Mouse (Mus musculus): Measurements from ENCODE around the gene Bsn. TPM values are rescaled to one million over a fixed set of nuclear protein-coding genes. Genes with fewer than 3 reads are reported as not detected.

Bsn gene
- polyA plus RNA-seq (2012; rRNA removed), result 0.91 and 0.92 TPM in 2 replicates

DNA sequence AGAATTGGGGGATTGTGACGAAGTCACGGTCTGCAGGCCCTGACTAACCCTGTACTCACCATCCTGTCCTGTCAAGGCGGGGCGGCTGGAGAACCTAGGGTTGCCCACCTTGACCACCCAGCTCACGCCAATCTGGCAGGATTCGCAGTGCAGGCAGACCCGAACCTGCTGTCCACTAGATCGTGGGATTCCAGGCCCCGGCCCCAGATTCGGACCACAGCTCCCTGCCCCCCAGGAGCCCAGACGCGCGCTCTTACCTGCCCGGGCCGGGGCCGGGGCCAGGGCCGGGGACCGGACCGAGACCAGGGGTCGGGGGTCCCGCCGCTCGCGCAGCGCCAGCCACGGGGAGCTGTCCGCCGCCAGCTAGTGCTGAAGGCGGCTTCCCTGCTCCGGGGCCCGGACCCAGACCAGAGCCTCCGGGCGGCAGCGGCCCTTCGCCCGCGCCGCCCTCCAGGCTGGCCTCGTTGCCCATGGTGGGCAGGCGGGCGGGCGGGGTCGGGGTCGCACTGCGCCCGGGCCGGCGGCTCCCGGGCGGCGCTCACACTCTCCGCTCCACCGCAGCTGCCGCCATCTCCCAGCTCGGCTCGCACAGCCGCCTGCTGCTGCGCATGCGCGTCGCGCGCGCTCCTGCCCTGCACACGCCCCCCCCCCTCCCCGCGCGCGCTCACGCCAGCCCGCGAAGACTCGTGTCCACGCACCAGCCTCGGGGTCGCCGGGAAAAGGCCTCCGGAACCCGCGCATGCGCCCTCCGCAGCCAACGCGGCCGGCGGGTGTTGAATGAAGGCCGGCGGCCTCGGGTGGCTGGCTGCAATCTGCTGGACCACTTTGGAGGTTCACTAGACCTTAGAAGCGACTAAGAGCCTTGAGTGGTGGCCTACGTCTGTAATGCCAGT, at the start of gene Bsn:
Gene Bsn (minus strand): TSS at position 598 of the 893 bp plus-strand sequence.

DNA sequence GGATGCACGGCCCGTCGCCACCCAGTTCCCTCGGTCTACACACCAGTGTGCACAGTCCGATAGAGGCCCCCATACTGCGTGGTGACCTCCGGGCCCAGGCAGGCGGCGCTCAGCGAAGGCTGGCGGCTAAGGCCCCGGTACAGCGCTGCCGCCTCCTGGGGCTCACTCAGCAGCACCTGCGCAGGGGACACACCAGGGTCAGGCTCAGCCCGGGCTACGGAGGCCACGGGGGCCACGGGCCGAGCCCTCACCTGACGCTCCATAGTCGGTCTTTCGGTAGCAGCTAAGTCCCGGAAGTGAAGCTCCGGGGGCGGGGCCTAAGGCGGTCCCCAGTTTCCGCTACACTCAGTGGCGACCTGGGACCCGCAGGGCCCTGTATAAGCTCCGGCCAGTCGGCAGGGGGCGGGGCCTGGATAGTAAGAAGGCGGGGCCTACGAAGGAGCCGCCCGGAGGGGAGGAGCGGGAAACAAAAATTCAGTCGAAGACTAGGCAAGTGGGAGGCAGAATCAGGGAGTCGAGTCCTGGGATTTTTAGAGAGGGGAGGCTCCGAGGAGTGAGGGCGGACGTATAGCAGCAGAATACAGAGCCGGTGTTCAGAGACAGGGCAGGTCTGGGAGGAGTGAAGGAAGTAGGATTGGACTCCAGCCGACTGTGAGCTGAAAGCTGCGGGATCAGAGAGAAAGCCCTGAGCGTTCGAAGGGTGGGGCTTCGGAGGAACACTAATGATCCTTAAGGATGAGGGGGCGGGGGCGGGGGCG, 95.8 kb downstream of the Bsn start, which contains the start of gene Apeh:
Gene Apeh (minus strand): TSS at position 423 of the 758 bp plus-strand sequence.

DNA sequence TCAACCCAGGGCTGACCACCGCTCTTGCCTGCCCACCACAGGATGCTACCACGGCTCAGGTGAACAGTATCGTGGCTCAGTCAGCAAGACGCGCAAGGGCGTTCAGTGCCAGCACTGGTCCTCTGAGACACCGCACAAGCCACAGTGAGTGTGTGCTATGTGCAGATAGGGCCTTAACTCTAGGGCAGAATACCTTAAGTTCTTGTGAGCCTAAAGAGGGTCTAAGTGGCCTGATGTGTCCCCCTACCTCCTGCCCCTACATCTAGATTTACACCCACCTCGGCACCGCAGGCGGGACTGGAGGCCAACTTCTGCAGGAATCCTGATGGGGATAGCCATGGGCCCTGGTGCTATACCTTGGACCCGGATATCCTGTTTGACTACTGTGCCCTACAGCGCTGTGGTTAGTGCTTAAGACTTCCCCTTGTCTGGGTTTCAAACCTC, 107.2 kb downstream of the Bsn start, which contains the start of gene Rnf123:
Gene Rnf123 (minus strand): TSS at position 359 of the 444 bp plus-strand sequence.

DNA sequence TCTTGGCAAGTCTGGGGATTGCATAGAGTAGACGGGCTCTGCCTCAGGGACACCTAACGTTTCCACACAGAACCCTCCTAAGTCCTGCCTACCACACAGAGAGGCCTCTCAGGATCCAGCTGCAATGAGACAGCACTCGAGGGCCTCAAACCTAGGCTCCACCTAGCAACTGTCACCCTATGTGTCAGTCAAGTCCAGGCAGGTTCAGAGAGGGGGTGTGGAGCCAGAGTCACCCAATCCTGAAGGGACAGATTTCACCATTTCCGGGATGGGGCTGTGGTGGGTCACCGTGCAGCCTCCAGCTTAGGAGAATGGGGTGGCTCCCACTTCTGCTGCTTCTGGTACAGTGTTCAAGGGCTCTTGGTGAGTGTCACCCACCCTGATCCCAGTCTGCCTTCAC, 110.0 kb downstream of the Bsn start, which contains the start of gene Mst1:
Gene Mst1 (plus strand): TSS at position 269 of the 400 bp plus-strand sequence.

DNA sequence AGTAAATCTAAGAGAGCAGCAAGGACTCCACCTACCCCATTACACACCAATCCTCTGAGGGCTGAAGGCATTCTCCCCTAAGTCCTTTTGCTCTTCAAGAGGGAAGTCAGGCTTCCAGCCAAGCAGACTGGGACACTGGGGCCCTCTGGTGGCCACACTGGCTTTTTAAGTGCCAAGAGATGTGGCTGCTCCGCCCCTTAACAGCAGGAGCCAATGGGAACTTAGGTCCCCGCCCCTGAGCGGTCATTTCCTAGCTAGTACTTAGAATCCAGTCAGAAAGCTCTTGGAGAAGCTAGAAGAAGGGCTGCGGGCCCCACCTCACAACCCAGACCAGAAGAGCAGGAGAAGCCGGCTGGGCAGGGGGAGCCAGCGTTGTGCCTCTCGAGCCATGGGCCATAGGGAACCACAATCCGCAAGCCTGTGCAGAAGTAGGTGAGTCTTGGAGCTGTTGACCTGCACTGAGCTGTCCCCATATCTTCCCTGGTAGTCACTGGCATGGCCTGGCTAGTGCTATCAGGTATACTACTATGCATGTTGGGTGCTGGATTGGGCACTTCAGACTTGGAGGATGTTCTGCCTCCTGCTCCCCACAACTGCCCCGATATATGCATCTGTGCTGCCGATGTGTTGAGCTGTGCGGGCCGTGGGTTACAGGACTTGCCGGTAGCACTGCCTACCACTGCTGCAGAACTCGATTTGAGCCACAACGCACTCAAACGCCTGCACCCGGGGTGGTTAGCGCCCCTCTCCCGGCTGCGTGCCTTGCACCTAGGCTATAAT, 137.1 kb downstream of the Bsn start, which contains the start of gene Amigo3:
Gene Amigo3 (plus strand): TSS at position 275 of the 780 bp plus-strand sequence.

DNA sequence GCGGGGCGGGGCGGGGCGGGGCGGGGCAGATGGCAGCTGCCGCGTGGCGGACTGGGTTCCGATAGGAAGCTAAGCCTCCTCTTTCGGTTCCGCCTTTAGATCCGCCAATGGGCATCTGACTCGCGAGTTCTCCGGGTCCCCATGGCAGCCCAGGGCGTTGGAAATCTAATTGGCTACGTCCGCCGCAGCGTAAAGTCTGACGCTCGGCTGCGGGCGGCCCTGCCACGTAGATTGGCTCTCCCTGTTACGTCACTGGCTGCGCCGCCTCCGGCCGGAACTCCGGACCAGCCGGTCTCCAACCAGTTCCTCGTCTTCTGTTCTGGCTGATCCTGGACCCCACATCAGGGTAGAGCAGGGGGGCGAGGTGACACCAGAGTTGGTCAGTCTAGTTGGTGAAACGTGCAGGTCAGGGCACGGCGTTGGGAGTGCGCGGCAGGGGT, 141.1 kb downstream of the Bsn start, which contains the start of gene Gmppb:
Gene Gmppb (plus strand): TSS at position 227 of the 440 bp plus-strand sequence.

Other genes with a start within 250 kb of the Bsn start
- gene Traip, start 240.2 kb downstream of the Bsn start, polyA plus RNA-seq (2012; rRNA removed), result 0.88 and 2.2 TPM in 2 replicates
- 24.3 and 29.0 TPM in 2 replicates for gene Uba7, start 214.9 kb downstream of the Bsn start, polyA plus RNA-seq (2012; rRNA removed)
- gene Gm20661, start 207.3 kb downstream of the Bsn start, polyA plus RNA-seq (2012; rRNA removed), result 0.04 TPM in 1 of 2 replicates, not detected in the other
- 8.1 and 8.3 TPM in 2 replicates for gene Inka1, start 204.5 kb downstream of the Bsn start, polyA plus RNA-seq (2012; rRNA removed)
- 0.63 and 0.74 TPM in 2 replicates for gene Cdhr4, start 197.9 kb downstream of the Bsn start, polyA plus RNA-seq (2012; rRNA removed)
- 0.10 TPM in 1 of 2 replicates, not detected in the other for gene Gm20662, start 194.0 kb downstream of the Bsn start, polyA plus RNA-seq (2012; rRNA removed)
- gene Ip6k1, start 187.9 kb downstream of the Bsn start, polyA plus RNA-seq (2012; rRNA removed), result 38.4 and 50.1 TPM in 2 replicates
- gene Gmppb, start 141.1 kb downstream of the Bsn start, polyA plus RNA-seq (2012; rRNA removed), result 12.7 and 13.3 TPM in 2 replicates
- gene Amigo3, start 137.2 kb downstream of the Bsn start, polyA plus RNA-seq (2012; rRNA removed), result 4.8 and 8.3 TPM in 2 replicates
- 1.8 and 2.7 TPM in 2 replicates for gene Mst1, start 109.9 kb downstream of the Bsn start, polyA plus RNA-seq (2012; rRNA removed)
- 37.7 and 49.7 TPM in 2 replicates for gene Rnf123, start 107.0 kb downstream of the Bsn start, polyA plus RNA-seq (2012; rRNA removed)
- gene Apeh, start 95.8 kb downstream of the Bsn start, polyA plus RNA-seq (2012; rRNA removed), result 65.0 and 72.5 TPM in 2 replicates
- 28.8 and 36.6 TPM in 2 replicates for gene Dag1, start 73.6 kb upstream of the Bsn start, polyA plus RNA-seq (2012; rRNA removed)
- gene Nicn1, start 100.0 kb upstream of the Bsn start, polyA plus RNA-seq (2012; rRNA removed), result 6.8 and 6.9 TPM in 2 replicates
- gene Amt, start 106.5 kb upstream of the Bsn start, polyA plus RNA-seq (2012; rRNA removed), result 3.2 TPM in 2 replicates
- gene Rhoa, start 115.7 kb upstream of the Bsn start, polyA plus RNA-seq (2012; rRNA removed), result 59.7 and 90.1 TPM in 2 replicates
- 28.8 and 29.1 TPM in 2 replicates for gene Tcta, start 115.8 kb upstream of the Bsn start, polyA plus RNA-seq (2012; rRNA removed)
- gene Gpx1, start 148.5 kb upstream of the Bsn start, polyA plus RNA-seq (2012; rRNA removed), result 883 and 1,488 TPM in 2 replicates
- gene Usp4, start 157.5 kb upstream of the Bsn start, polyA plus RNA-seq (2012; rRNA removed), result 30.4 and 31.9 TPM in 2 replicates
- 0.24 TPM in 1 of 2 replicates, not detected in the other for gene 1700102P08Rik, start 202.4 kb upstream of the Bsn start, polyA plus RNA-seq (2012; rRNA removed)
- not detected in 2 replicates for gene Ccdc36, start 238.1 kb upstream of the Bsn start, polyA plus RNA-seq (2012; rRNA removed)
- not detected in 2 replicates for gene BC048562, start 246.1 kb upstream of the Bsn start, polyA plus RNA-seq (2012; rRNA removed)

All from stomach, adult 2 months (tissue).